Mouse (Mus musculus): Measurements from ENCODE around the gene Dr1. TPM values are rescaled to one million over a fixed set of nuclear protein-coding genes. Genes with fewer than 3 reads are reported as not detected.
"Not testable (repeated sequence)": the region's sequence is repeated elsewhere in the genome, so short reads cannot be mapped to it uniquely, and the experiment has no call there.

Dr1 gene
- total RNA-seq (2021): 10 to 100 TPM; 16.3 to 17.4 TPM
- long read RNA-seq, experiment 1, transcript Dr1-201 (3 exons, 3,085 nt): major isoform, 32 of 32 reads
- long read RNA-seq, experiment 1, partial matches to known transcripts: 0 of 32 reads
- long read RNA-seq, experiment 1, other reads (novel, unspliced or antisense): 0 of 32 reads
- long read RNA-seq, experiment 2, transcript Dr1-201 (3 exons, 3,085 nt): major isoform, 23 of 24 reads
- long read RNA-seq, experiment 2, partial matches to known transcripts: 1 of 24 reads
- long read RNA-seq, experiment 2, other reads (novel, unspliced or antisense): 0 of 24 reads

DNA sequence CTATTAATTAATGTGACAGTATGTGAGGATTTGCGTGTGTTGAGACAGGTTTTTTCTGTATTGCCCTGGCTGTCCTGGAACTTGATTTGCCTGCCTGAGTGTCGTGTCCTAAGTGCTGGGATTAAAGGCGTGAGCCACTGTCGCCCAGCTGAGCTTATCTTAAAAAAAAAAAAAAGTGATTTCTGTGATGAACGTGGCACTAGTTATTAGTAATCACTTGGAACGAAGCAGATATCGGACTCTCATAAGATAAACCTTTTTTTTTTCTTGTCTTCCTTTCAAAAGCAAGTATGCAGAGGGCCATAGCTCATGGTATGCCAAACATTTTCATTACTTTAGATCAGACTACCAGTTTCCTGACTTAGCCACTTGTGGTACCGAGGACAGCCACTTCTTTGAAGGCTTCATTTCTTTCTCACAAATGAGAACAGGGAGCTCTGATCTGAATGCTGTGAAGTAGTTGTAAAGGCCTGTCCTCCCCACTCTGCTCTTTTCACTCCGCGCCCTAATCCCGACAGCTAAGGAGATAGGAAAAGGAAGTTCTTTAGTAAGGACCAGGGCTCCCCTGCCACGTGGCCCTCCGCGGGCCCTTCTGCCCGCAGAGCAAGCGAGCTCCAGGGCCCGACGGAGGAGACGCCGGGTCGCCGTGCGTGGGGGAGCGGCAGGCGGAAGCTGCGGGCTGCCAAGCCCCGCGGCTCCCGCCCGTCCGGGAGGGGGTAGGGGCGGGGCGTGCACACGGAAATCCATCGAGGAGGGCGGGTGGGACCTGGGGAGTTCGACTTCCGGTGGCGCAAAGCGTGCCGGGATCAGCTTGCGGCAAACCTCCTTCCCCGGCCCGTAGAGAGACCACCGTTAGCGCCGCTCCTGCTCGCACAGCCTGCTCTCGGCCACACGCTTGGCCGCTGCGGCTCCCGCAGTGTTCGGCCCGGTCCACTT, at the start of gene Dr1:
Dr1 (plus strand) TSS at position 771 of the 936 bp plus-strand sequence.
- DNase-seq (ENCODE audit: low spot score): peak; percentile 85

DNA sequence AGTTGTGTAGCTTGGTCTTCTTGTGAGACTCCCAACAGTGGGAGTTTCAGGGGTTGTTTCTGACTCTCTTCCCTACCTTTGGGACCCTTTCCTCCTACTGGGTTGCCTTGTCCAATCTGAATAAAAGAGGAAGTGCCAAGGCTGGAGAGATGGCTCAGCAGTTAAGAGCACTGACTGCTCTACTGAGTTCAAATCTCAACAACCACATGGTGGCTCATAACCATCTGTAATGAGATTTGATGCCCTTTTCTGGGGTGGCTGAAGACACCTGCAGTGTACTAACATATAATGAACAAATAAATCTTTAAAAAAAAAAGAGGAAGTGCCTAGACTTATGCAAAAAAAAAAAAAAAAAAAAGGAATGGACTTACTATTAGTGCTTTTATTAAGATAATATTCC, 44.6 kb upstream of the Dr1 start:
- DNase-seq (ENCODE audit: low spot score): no peak

DNA sequence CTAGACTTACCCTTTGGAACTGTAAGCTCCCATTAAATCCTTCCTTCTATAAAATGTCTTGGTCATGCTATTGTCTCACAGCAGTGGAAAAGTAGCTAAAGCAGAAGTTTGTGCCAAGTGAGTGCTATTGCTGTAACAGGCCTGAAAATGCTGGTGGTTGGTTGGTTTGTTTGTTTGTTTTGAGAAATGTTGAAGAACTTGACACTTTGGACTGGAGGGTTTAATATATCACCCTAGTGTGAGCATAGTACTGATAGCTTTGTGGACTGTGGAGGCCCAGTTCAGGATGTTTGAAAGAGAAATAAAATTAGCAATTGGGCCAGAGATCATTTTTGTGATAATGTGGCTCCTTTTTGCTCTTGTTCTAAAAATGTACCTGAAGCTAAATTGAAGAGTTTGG, 42.5 kb upstream of the Dr1 start:
- no peak for DNase-seq (ENCODE audit: low spot score)

DNA sequence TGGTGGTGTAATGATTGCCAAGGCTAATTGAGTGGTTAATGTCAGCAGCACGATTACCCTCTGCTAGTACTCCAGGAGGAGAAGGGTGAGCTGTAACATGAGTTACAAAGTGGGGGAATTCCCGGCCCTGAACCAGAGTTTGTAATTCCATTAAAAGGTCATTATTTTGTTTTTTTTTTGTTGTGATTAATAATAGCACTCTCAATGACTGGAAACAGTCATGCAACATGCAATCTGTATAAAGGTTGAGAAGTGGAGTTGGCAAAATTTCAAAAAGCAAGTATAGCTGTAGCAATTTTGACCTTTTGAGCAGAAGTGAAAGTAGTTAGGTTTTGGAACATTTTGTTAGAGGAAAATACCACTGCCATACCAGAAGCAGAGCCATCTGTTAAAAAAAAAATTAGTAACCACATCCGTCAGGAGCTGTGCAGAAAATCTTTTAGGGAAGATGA, 22.4 kb upstream of the Dr1 start:
- DNase-seq (ENCODE audit: low spot score): no peak

- no peak for DNase-seq (ENCODE audit: low spot score)
Measured at GRCm38 (mm10) chr5:108250033-108250432, 18.7 kb upstream of the Dr1 start.

DNA sequence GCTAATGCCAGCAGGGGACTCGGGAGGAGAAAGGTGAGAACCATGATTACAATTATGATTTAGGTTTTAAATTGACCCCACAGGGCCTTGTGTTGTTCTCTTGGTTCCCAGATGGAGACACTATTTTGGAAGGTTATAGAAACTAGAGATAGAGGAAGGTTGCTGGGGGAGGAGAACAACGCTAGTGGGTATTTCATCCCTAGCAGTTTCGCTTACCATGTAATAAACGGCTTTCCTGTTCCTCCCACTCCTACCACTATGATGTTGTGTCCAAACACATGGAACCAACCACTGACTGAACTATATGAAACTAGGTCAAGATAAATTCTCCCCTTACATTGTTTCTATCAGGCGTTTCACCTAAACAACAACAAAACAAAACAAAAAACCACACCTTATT, 13.4 kb upstream of the Dr1 start:
- DNase-seq (ENCODE audit: low spot score): no peak

DNA sequence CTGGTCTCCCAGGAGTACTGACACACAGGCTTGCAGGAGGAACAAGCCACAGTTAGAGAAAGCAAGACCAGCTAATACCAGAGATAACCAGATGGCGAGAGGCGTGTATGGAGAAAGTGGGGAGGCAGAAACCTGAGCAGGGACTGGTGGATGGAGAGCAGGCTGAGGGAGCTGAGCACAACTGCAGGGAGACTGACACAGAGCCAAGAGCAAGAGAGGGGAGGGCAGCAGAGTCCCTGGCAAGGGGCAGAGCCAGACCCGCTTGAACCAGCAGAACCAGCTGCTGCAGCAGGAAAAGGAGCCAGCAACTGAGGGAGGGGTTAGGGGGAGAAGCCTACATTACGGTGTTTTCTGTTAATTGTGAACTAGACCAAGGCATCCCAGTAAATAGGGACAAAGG, 6.0 kb upstream of the Dr1 start:
- no peak for DNase-seq (ENCODE audit: low spot score)

- DNase-seq (ENCODE audit: low spot score): not testable (repeated sequence)
Measured at GRCm38 (mm10) chr5:108263785-108264184, 4.9 kb upstream of the Dr1 start.

GRCm38 (mm10) chr5:108266990-108267389, 1.7 kb upstream of the Dr1 start:
- no peak for DNase-seq (ENCODE audit: low spot score)

DNA sequence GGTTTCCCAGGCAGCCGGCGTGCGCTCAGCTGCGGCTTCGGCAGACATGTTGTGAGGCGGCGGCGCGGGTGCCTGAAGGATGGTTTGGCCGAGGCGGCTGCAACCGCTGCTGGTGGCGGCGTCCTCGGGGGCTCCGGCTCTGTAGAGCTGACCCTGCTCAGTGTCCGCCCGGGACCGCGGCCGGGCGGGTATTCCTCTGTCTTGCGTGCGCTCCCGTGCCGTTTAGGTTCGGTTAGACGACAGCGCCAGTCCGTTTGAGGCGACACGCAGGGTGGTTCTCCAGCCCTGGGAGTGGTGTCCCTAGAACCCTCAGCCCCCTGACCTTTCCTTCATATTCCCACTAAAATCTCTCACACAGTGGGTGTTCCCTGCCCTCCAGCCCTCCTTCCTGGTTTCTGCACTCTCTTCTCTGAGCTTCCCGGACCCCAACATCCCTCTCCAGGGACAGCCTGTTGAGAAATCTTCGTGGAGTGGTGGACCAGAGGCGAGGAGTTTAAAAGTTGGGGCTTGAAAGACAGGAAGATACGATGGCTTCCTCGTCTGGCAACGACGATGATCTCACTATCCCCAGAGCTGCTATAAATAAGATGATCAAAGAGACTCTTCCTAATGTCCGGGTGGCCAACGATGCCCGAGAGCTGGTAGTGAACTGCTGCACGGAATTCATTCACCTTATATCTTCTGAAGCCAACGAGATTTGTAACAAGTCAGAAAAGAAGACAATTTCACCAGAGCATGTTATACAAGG, 540 bp downstream of the Dr1 start:
- peak; percentile 4 for DNase-seq (ENCODE audit: low spot score)

GRCm38 (mm10) chr5:108269811-108270151, 1.1 kb downstream of the Dr1 start:
- DNase-seq (ENCODE audit: low spot score): no peak

DNA sequence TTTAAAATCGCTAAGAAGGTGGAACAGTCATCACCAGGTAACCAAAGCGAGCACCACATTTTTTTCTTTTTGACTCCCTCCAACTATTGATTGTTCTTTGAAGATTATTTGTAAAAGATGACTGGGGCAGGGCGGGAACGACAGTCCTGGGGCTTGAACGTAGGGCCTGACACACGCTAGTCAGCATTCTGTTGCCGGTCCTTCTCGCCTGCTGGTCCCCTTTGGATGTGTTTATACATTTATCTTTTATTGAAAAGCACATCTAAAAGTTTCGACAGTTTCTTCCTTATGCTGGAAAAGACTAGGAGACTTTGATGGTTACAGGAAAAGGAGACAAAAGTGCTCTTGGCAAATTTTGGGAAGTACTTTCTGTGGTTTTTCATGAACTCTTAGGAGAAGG, 1.7 kb downstream of the Dr1 start:
- no peak for DNase-seq (ENCODE audit: low spot score)

DNA sequence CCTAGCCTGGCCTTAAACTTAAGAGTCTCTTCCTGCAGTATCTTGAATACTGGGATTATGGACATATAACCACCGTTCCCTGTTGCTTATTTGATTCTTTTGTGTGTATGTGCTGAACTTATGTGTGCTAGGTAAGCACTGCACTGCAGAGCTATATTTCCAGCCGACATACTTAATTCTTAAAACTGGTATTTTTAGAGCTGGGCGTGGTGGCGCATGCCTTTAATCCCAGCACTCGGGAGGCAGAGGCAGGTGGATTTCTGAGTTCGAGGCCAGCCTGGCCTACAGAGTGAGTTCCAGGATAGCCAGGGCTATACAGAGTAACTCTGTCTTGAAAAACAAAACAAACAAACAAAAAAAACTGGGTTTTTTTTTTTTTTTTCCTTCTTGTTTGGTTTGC, 2.6 kb downstream of the Dr1 start:
- DNase-seq (ENCODE audit: low spot score): not testable (repeated sequence)

DNA sequence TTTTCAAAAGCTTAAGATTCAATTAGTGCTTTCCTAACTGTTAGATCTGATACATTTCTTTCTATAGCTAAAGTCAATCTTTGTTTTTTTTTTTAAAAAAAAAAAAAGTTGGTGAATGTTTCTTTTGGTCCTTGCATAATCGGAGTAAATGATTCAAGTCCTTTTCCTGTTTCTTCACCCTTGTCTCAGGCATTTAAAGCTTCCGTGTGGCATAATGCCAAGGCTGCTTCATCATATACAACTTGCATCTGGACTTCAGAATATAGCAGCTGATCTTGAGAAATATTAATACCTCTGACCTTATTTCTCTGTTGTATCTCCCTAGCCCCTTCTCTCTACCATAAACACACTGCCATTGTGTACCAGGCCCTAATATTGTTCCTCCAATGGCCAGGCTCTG, 18.3 kb downstream of the Dr1 start:
- no peak for DNase-seq (ENCODE audit: low spot score)

- DNase-seq (ENCODE audit: low spot score): no peak
Measured at GRCm38 (mm10) chr5:108301567-108301966, 32.9 kb downstream of the Dr1 start.

DNA sequence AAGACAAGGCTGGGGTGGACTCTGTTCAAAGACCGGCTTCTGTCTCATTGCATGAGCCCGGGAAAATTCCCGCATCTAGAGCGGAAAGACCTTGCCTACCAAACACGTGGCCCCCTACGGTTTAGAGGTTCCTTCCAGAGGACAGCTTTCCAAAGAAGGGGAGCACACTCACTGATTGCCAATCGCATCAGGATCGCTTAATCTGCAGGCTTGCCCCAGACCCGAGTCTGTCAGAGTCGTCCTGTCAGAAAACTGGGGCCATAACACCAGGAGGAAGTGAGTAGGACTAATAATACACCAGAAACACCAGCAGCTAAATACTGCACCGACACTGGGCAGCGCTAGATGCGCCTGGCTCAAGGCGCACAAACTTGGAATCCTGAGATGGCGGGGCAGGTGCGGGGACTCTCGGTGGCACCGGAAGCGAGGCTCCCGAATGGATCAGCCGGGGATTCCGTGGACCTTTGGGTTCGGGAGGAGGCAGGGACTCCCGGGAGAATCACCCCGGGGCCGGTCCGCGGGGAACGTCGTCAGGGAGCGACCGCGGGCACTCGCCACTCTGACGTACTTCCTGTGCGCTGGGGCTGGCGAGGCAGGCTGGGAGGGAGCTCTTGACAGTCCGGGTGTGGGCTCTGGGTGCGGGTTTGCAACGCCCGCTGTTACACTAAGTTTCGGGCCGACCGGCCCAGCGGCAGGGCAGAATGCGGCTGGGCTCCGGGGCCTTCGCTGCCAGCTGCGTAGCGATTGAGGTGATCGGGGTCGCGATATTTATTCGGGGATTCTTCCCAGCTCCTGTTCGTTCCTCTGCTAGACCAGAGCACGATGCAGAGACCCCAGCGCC, 43.7 kb downstream of the Dr1 start, which contains the start of gene Pigg:
Pigg (plus strand) TSS at position 386 of the 841 bp plus-strand sequence.
- peak; percentile 92 for DNase-seq (ENCODE audit: low spot score)

- DNase-seq (ENCODE audit: low spot score): no peak
Measured at GRCm38 (mm10) chr5:108313065-108313860, 44.6 kb downstream of the Dr1 start.

Measured in gastrocnemius, adult 18-20 months (tissue).